Mouse (Mus musculus) hindbrain, embryonic 16.5 days (tissue): Measurements from ENCODE around the gene 1700001O22Rik. TPM values are rescaled to one million over a fixed set of nuclear protein-coding genes. Genes with fewer than 3 reads are reported as not detected.

Source experiments
- ATAC-seq: fragments of 200-750 bp; cut with Nextera tagmentation; 2 replicates; pipeline ENCODE4 v1.8.0; 2017; ENCODE audit warnings: moderate TSS enrichment, moderate library complexity
- H3K27ac ChIP-seq: fragments of 300-500 bp; sonication (generic); 2 replicates; pipeline ENCODE4 v1.5.1; 2014; ENCODE audit warnings: low read depth, mild to moderate bottlenecking, control low read depth, low read length, moderate library complexity
- H3K27me3 ChIP-seq: fragments of 300-500 bp; sonication (generic); replicated peaks from 2 replicates; pipeline ENCODE4 v1.6.1; 2014; ENCODE audit warnings: low read length; ENCODE audit not compliant: control insufficient read depth, insufficient read depth
- H3K36me3 ChIP-seq: fragments of 300-500 bp; sonication (generic); 2 replicates; pipeline ENCODE4 v1.6.1; 2014; ENCODE audit warnings: mild to moderate bottlenecking, low read length, moderate library complexity, mixed read lengths; ENCODE audit not compliant: control insufficient read depth, insufficient read depth
- H3K4me1 ChIP-seq: fragments of 300-500 bp; sonication (generic); 2 replicates; pipeline ENCODE4 v1.6.1; 2014; ENCODE audit warnings: low read depth, low read length; ENCODE audit not compliant: control insufficient read depth, insufficient read depth
- H3K4me2 ChIP-seq: fragments of 300-500 bp; sonication (generic); 2 replicates; pipeline ENCODE4 v1.6.1; 2014; ENCODE audit warnings: mild to moderate bottlenecking, low read length, control low read depth, moderate library complexity
- H3K4me3 ChIP-seq: fragments of 300-500 bp; sonication (generic); 2 replicates; pipeline ENCODE4 v1.5.1; 2014; ENCODE audit warnings: mild to moderate bottlenecking, low read length, control low read depth, moderate library complexity
- H3K9ac ChIP-seq: fragments of 300-500 bp; sonication (generic); 2 replicates; pipeline ENCODE4 v1.6.1; 2014; ENCODE audit warnings: low read depth, mild to moderate bottlenecking, control low read depth, low read length, moderate library complexity
- H3K9me3 ChIP-seq: fragments of 300-500 bp; sonication (generic); 2 replicates; pipeline ENCODE4 v1.6.1; 2014; ENCODE audit warnings: mild to moderate bottlenecking, low read length, moderate library complexity; ENCODE audit not compliant: control insufficient read depth
- WGBS: fragments of 180-500 bp; shearing (Covaris S2); extraction: QIAGEN DNeasy Blood & Tissue Kit; methylation state at CpG from one replicate; pipeline ENCODE4 v1.1.7; 2014; 5-methylcytosine and 5-hydroxymethylcytosine counted together
- polyA plus RNA-seq: library from polyadenylated mRNA; unstranded; fragments of >200 nt; fragmentation: Nextera tagmentation; extraction: Ambion mirVana; gene quantifications from 2 replicates; pipeline ENCODE4 v1.2.1, GENCODE M21; 2015

The 1700001O22Rik gene
- polyA plus RNA-seq, 1 experiment from 2014 or later: 1.4 TPM

DNA sequence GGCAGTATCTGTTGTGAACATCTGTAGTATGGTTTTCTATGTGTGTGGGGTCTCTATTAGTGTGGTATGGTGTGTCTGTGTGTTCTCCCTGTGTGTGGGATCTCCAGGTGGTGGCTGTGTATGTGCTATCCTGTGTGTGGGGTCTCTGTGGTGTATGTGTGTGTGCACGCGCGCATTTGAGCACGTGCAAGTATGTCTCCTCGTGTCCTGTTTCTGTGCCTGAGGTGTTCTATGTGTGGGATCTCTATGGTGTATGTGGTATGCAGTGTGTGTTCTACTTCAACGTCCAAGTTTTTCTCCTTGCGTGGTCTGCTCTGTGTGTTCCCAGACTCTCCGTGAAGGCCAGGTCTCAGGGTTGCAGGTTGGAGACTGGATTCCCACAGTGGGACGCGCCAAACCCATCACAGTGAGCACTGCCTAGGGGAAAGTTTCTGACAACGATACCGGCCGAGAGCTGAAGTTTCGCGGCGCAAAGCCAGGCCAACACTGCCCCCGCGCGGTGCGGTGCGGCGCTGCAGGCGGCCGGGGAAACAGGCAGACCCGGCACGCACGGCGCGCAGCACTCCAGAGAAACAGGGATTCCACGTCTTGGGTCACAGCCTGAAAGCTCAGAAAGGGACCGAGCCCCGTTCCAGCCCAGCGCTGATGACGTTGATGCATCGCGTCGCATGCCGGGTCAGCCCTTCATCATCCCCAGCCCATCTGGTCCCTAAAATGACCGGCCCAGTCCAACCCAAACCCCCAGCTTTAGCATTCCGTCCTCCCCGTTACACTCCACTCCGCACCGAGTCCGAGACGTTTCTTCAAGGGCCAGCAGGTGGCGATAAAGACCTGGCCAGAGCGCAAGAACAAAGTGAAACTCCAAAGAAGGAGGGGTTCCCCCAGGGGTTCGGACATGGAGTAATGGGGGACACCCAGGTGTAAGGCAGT is 9.0 kb downstream of the 1700001O22Rik start:
- Histone ChIP-seq H3K27me3 (no peaks in the 10 kb centered on the region), H3K27ac (peak overlapping the region; percentile 76), H3K4me3 (peak overlapping the region; percentile 40), H3K9ac (peak overlapping the region; percentile 65), H3K4me2 (peak overlapping the region; percentile 66), H3K9me3 (no peaks in the 10 kb centered on the region), H3K36me3 (no peaks in the 10 kb centered on the region), H3K4me1 (peaks cover 23% of the 10 kb centered on the region)
- peak; percentile 80 for ATAC-seq
- 6% methylated on average over 48 of the region's 48 CpGs for WGBS

DNA sequence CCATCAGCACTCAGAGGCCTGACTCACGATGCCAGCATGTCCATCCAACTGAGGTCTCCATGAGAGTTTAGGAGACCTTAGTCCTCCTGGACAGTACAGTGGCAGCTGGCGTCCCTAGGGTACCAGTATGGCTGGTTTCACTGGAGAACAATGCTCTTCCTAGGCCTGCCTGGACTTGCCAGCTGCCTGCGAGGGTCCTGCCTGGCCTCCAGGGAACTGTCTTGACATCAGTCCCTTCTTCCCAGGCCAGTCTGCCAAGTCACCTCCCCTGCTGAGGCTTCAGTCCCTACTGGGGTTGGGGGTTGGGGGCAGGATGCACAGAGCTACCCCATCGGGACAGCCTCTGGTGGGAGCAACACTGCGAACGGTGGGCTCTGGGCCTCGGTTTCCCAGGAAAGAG is 11.4 kb downstream of the 1700001O22Rik start:
- Histone ChIP-seq H3K36me3 (no peaks in the 10 kb centered on the region), H3K4me3 (no peak overlapping the region), H3K27ac (no peak overlapping the region), H3K27me3 (no peaks in the 10 kb centered on the region), H3K9ac (no peak overlapping the region), H3K4me2 (no peak overlapping the region), H3K4me1 (peaks cover 20% of the 10 kb centered on the region), H3K9me3 (no peaks in the 10 kb centered on the region)
- no peak for ATAC-seq
- WGBS: 78% methylated on average over 7 of the region's 7 CpGs

DNA sequence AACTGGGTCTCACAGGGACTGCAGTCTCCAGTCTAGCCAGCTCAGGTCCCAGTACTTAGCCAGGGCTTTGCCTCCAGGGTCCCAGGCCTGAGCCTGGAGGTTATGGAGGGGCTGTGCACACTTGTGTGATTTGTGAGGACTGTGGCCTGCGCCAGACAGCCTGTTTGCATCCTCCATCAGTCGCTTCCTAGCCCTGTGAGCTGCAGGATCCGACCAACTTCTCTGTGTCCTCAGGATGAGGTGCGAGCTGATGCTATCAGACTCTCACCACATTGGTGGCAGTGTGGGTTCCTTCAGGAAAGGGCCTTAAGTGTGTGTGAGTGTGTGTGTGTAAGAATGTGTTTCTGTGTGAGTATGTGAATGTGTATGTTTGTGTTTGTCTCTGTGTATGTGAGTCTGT is 16.0 kb downstream of the 1700001O22Rik start:
- H3K27ac ChIP-seq: no peak overlapping the region
- no peak overlapping the region for H3K4me2 ChIP-seq
- H3K9ac ChIP-seq: no peak overlapping the region
- no peak for ATAC-seq
- no peaks in the 10 kb centered on the region; the same call in 1 of the 2 replicates for H3K27me3 ChIP-seq
- peaks cover 11% of the 10 kb centered on the region for H3K4me1 ChIP-seq
- H3K36me3 ChIP-seq: no peaks in the 10 kb centered on the region
- no peaks in the 10 kb centered on the region for H3K9me3 ChIP-seq
- H3K4me3 ChIP-seq: no peak overlapping the region
- 66% methylated on average over 4 of the region's 4 CpGs for WGBS

DNA sequence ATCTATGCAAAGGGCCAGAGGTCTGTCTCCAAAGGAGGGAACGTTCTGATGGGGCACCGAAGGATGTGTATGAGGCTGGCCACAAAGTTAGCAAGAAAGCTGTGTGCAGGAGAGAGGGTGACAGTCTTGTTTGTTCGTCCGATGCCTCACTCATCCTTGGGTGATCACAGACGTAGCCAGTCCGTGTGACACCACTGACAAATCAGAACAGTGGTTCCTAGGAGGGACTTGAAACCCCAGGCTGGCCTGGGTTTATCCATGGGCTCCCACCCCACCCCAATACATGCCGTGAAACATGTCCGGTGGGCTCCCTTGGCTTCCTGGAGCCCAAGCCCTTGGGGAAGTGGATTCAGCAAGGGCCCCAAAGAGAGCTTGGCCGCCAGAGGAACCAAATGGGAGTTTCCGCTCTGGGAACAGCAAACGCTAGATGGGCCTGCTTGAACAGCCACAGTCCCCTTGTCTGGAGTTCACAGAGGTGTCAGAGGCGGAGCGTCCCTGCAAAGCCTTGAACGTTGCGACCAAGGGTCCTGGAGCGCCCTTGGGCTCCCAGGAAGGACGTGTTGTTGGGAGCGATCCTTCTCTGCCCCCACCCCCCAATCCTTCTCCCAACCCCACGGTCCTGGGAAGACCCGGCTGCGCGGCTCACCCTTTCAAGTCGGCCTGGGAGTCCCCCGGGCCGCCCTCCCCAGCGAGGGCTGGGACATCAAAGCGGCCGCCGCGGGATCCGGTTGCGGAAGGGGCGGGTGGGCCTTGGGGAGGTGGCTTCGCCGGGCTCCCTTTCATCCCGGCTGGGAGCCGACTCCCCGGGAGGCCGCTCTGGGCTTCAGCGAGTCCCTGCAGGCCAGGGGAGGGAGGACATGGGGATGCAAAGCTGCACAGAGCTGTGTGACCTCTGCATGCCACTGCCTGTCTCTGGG is 19.1 kb downstream of the 1700001O22Rik start:
- peak overlapping the region; percentile 66 for H3K9ac ChIP-seq
- peak; percentile 18 for ATAC-seq
- H3K36me3 ChIP-seq: no peaks in the 10 kb centered on the region
- 13% methylated on average over 38 of the region's 40 CpGs for WGBS
- no peaks in the 10 kb centered on the region; the same call in 1 of the 2 replicates for H3K27me3 ChIP-seq
- H3K4me3 ChIP-seq: peak overlapping the region; percentile 14; the same call in 1 of the 2 replicates
- no peaks in the 10 kb centered on the region for H3K9me3 ChIP-seq
- peak overlapping the region; percentile 12; the same call in 1 of the 2 replicates for H3K27ac ChIP-seq
- peak overlapping the region; percentile 43 for H3K4me2 ChIP-seq
- peaks cover 11% of the 10 kb centered on the region for H3K4me1 ChIP-seq

DNA sequence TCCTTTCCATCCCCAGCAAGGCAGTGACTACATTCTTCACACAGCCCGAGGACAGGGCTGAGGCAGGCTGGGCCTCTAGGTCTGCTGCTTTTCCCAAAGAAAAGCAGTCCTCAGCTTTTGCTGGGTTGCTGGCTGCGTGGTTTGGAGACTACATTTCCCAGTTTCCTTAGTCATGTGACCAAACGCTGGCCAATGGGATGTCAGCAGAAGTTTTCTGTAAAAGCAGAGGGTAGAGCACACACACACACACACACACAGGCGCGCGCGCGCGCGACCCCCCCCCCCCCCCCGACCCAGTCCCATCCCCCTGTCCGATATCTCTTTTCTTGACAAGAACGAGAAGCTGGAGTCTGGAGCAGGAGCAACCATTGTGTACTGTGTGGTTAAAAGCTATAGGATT is 20.1 kb downstream of the 1700001O22Rik start:
- no peaks in the 10 kb centered on the region for H3K36me3 ChIP-seq
- H3K27ac ChIP-seq: peak overlapping the region; percentile 57; the same call in 1 of the 2 replicates
- 0% methylated on average over 13 of the region's 13 CpGs for WGBS
- peak; percentile 78 for ATAC-seq
- peak overlapping the region; percentile 23 for H3K4me3 ChIP-seq
- no peaks in the 10 kb centered on the region; the same call in 1 of the 2 replicates for H3K27me3 ChIP-seq
- peaks cover 11% of the 10 kb centered on the region for H3K4me1 ChIP-seq
- peak overlapping the region; percentile 60 for H3K9ac ChIP-seq
- no peaks in the 10 kb centered on the region for H3K9me3 ChIP-seq
- H3K4me2 ChIP-seq: peak overlapping the region; percentile 59

DNA sequence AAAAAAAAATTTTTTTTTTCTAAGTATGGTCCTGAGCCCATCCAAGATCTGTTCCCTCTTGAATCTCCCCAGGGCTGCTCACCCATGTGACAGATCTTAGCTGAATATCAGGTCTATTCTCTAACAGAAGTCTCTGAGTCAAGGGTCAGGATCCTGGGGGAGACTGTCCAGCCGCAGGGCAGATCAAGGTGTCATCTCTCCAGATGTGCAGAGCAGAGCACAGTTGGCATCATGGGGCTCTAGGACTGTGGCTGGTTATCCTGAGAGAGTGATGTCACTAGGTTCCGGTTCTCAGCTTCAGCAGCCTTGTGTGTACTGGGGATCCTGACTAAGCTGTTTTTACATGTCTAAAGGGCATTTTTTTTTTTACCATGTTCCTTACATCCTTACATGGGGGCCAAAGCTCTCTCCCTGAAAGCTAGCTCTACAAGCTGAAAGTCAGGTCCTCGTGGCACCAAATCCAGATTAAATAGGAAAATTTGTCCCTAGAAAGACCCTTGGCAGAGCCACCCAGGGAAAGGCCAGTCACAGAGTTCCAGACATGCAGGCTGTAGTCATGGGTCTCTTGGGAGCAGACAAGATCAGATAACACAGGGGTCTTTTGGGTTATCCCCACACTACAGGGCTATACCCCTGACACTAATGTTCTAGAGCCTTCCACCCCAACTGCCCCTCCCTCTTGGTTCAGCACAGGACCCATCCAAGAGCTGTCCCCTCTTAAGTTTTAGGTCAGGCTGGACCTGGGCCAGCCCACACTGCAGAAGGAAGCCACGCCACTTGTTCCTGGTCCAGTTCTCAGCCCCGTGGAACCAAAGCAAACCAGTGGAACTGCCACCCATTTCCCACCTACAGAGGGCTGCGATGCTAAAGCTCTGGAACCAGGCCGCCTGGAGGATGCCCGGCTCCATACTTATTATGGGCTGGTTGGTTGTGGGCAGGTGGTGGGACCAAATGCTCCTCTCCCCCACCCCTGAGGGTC is 20.9 kb downstream of the 1700001O22Rik start:
- WGBS: 72% methylated on average over 8 of the region's 8 CpGs
- no peaks in the 10 kb centered on the region for H3K9me3 ChIP-seq
- H3K9ac ChIP-seq: peak overlapping the region; percentile 60
- peak overlapping the region; percentile 59 for H3K4me2 ChIP-seq
- H3K27ac ChIP-seq: peak overlapping the region; percentile 57; the same call in 1 of the 2 replicates
- no peaks in the 10 kb centered on the region; the same call in 1 of the 2 replicates for H3K27me3 ChIP-seq
- peak; percentile 21 for ATAC-seq
- H3K36me3 ChIP-seq: no peaks in the 10 kb centered on the region
- H3K4me3 ChIP-seq: no peak overlapping the region
- H3K4me1 ChIP-seq: peaks cover 11% of the 10 kb centered on the region

DNA sequence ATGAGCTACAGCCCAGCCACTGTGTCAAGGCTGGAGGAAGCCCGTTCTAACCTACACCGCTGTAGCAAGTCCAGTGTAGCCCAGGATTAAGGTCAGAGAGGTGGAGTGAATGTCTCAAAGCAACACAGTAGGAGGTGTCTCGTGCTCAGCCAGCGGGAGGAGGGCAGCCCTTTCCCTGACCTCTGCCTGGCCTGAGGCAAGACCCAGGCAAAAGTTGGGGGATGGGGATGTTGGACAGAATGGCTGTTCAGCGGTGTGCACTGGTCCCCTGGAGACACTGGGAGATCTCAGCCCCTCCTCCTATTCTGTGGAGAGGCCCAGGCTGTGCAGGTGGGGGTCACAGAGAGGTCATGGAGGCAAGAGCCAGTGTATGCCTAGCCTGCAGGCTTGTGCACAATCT is 24.2 kb downstream of the 1700001O22Rik start:
- H3K4me1 ChIP-seq: peaks cover 4% of the 10 kb centered on the region
- H3K27me3 ChIP-seq: no peaks in the 10 kb centered on the region
- WGBS: 8% methylated on average over 5 of the region's 5 CpGs
- no peak overlapping the region for H3K4me2 ChIP-seq
- no peak for ATAC-seq
- no peak overlapping the region for H3K9ac ChIP-seq
- no peaks in the 10 kb centered on the region for H3K36me3 ChIP-seq
- no peak overlapping the region for H3K4me3 ChIP-seq
- H3K27ac ChIP-seq: no peak overlapping the region
- H3K9me3 ChIP-seq: no peaks in the 10 kb centered on the region

DNA sequence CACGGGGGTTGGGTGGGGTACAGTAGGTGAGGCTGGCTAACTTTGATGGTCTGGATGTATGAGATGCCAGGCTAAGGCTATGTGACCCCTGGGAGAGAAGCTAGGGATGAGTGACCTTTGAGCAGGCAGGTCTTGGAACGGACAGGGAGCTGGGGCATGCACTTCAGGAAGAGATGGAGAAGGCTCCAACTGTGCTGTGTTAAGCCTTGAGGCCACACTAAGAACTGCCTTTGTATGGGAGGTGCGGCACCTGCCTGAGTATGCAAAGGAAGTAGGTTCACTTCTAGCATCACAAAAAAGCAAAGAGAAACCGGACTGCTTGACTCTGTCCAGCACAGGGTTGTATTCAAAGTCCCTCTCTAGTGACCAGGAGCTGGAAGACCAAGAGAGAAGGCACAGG is 25.2 kb downstream of the 1700001O22Rik start:
- no peak overlapping the region for H3K4me3 ChIP-seq
- no peaks in the 10 kb centered on the region for H3K9me3 ChIP-seq
- no peaks in the 10 kb centered on the region for H3K27me3 ChIP-seq
- no peak overlapping the region for H3K27ac ChIP-seq
- 62% methylated on average over 4 of the region's 4 CpGs for WGBS
- no peak overlapping the region for H3K4me2 ChIP-seq
- H3K9ac ChIP-seq: no peak overlapping the region
- H3K36me3 ChIP-seq: no peaks in the 10 kb centered on the region
- peaks cover 3% of the 10 kb centered on the region for H3K4me1 ChIP-seq
- no peak for ATAC-seq
